Mouse (Mus musculus) heart, embryonic 14.5 days (tissue): Measurements from ENCODE around the gene Angptl8. TPM values are rescaled to one million over a fixed set of nuclear protein-coding genes. Genes with fewer than 3 reads are reported as not detected.

Source experiments
- ATAC-seq: fragments of 200-750 bp; cut with Nextera tagmentation; 2 replicates; pipeline ENCODE4 v1.8.0; 2017; ENCODE audit warnings: low read depth, moderate TSS enrichment; ENCODE audit not compliant: insufficient number of reproducible peaks, insufficient read depth, low FRiP score
- H3K27ac ChIP-seq, 2 experiments: fragments of 200-500 bp in 1 of 2; fragments of 300-500 bp in 1 of 2; sonication (generic) in 1 of 2; replicated peaks in 1 of 2; 2 replicates each; pipeline ENCODE4 v1.5.1; 2012 to 2014; ENCODE audit warnings: low read depth in 2 of 2, low read length in 2 of 2, control low read depth in 1 of 2, mild to moderate bottlenecking in 1 of 2, mixed read lengths in 1 of 2; ENCODE audit not compliant: control insufficient read depth in 1 of 2, insufficient read depth in 1 of 2
- H3K27me3 ChIP-seq: fragments of 300-500 bp; sonication (generic); 2 replicates; pipeline ENCODE4 v1.6.1; 2014; ENCODE audit warnings: mild to moderate bottlenecking, low read length, control low read depth; ENCODE audit not compliant: control insufficient read depth, insufficient read depth
- H3K36me3 ChIP-seq: fragments of 300-500 bp; sonication (generic); 2 replicates; pipeline ENCODE4 v1.6.1; 2014; ENCODE audit warnings: mild to moderate bottlenecking, control low read depth, low read length, mixed read lengths; ENCODE audit not compliant: control insufficient read depth, insufficient read depth
- H3K4me1 ChIP-seq, 2 experiments: fragments of 200-500 bp in 1 of 2; fragments of 300-500 bp in 1 of 2; sonication (generic) in 1 of 2; 2 replicates each; pipeline ENCODE4 v1.6.1; 2012 to 2014; ENCODE audit warnings: low read length in 2 of 2, control low read depth in 1 of 2, mixed read lengths in 1 of 2; ENCODE audit not compliant: control insufficient read depth in 2 of 2, insufficient read depth in 2 of 2
- H3K4me2 ChIP-seq: fragments of 300-500 bp; sonication (generic); 2 replicates; pipeline ENCODE4 v1.6.1; 2014; ENCODE audit warnings: mild to moderate bottlenecking, low read length
- H3K4me3 ChIP-seq, 2 experiments: fragments of 200-500 bp in 1 of 2; fragments of 300-500 bp in 1 of 2; sonication (generic) in 1 of 2; 2 replicates each; pipeline ENCODE4 v1.5.1; 2012 to 2014; ENCODE audit warnings: low read length in 2 of 2, mild to moderate bottlenecking in 2 of 2, control low read depth in 1 of 2, low read depth in 1 of 2, moderate library complexity in 1 of 2; ENCODE audit not compliant: control insufficient read depth in 1 of 2, insufficient read depth in 1 of 2
- H3K9ac ChIP-seq: fragments of 300-500 bp; sonication (generic); 2 replicates; pipeline ENCODE4 v1.6.1; 2014; ENCODE audit warnings: mild to moderate bottlenecking, low read length
- H3K9me3 ChIP-seq: fragments of 300-500 bp; sonication (generic); 2 replicates; pipeline ENCODE4 v1.6.1; 2016; ENCODE audit warnings: low read length, control low read depth; ENCODE audit not compliant: control insufficient read depth
- WGBS: fragments of 180-500 bp; shearing (Covaris S2); extraction: QIAGEN DNeasy Blood & Tissue Kit; methylation state at CpG from one replicate; pipeline ENCODE4 v1.1.7; 2014; 5-methylcytosine and 5-hydroxymethylcytosine counted together
- polyA plus RNA-seq: library from polyadenylated mRNA; unstranded; fragments of >200 nt; fragmentation: Nextera tagmentation; extraction: Ambion mirVana; gene quantifications from 2 replicates; pipeline ENCODE4 v1.2.1, GENCODE M21; 2014

Gene Angptl8
- polyA plus RNA-seq, 1 experiment from 2014 or later = 1.4 TPM

DNA sequence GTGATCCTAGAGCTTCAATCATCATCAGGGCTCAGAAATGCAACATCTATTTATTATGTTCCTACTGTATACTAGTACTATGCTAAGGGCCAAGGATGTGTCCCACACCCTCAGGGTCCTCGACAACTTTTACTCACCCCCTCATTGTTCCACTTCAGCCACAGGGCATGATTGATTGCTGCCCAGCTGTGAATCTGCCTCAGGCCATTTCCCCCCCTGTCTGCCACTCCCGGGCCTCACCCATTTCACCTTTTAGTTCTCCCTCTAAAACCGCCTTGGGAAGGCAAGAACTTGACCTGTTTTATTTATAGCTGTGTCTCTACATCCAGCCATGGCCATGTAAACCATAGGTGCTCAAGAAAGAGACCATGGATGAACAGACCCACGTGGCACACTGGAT is 11.4 kb upstream of the Angptl8 start:
- Histone ChIP-seq H3K4me2 (no peak overlapping the region), H3K4me1 (no peaks in the 10 kb centered on the region), H3K36me3 (peaks cover 72% of the 10 kb centered on the region), H3K27ac (no peak overlapping the region), H3K9me3 (no peaks in the 10 kb centered on the region), H3K27me3 (no peaks in the 10 kb centered on the region), H3K9ac (no peak overlapping the region), H3K4me3 (no peak overlapping the region)
- no peak for ATAC-seq
- 73% methylated on average over 4 of the region's 4 CpGs for WGBS

DNA sequence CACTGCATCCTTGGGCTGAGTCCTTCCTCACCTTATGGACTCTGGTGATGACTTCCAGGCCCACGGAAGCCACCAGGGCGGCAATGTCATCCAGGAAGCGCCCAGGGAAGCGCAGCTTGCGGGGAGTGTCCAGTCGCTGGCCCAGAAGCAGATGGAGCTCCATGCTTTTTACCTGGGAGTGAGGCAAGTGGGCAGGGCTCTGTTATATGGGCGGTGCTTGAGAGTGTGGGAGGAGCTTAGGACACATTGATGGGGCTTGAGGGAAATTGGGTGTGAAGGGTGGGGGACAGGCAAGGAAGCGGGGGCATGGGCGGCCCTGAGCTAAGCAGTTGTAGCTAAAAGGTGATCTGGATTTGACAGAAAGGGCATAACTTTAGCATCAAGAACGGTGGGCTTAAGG is 10.9 kb upstream of the Angptl8 start:
- Histone ChIP-seq H3K36me3 (peaks cover 72% of the 10 kb centered on the region), H3K9me3 (no peaks in the 10 kb centered on the region), H3K27ac (no peak overlapping the region), H3K4me3 (no peak overlapping the region), H3K9ac (no peak overlapping the region), H3K27me3 (no peaks in the 10 kb centered on the region), H3K4me1 (no peaks in the 10 kb centered on the region), H3K4me2 (no peak overlapping the region)
- ATAC-seq = no peak
- WGBS = 58% methylated on average over 10 of the region's 10 CpGs

DNA sequence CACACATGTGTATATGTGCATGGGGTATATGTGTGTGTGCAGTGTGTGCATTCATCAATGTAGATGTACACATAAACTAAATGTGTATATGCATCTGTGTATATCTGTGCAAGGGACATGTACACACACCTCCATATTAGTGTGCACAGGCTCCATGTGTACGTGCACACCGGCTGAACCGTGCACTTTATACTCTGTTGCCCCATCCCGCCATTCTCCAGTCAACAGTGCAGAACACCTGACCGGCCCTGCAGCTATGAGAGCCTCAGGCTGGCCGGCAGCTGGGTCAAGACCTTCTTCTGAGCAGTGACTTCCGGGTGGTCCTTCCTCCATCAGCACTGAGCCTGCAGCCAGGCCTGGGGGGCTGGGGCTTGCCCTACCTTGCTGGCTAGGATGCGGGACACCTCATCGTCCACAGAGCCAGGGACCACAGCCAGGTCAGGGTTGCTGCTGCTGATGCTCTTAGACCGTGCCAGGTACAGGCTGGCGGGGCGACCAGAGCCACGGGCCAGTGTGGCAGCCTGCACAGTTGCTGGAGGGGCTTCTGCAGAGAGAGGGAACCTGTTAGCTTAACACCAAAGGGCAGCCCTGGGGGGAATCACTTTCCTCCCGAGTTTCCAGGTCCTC is 5.4 kb upstream of the Angptl8 start:
- whole genome bisulfite sequencing = 91% methylated on average over 14 of the region's 14 CpGs
- no peak for ATAC-seq
- Histone ChIP-seq H3K4me3 (no peak overlapping the region), H3K27ac (no peak overlapping the region), H3K4me2 (no peak overlapping the region), H3K27me3 (no peaks in the 10 kb centered on the region), H3K9me3 (no peaks in the 10 kb centered on the region), H3K4me1 (no peaks in the 10 kb centered on the region), H3K36me3 (peaks cover 73% of the 10 kb centered on the region), H3K9ac (no peak overlapping the region)

DNA sequence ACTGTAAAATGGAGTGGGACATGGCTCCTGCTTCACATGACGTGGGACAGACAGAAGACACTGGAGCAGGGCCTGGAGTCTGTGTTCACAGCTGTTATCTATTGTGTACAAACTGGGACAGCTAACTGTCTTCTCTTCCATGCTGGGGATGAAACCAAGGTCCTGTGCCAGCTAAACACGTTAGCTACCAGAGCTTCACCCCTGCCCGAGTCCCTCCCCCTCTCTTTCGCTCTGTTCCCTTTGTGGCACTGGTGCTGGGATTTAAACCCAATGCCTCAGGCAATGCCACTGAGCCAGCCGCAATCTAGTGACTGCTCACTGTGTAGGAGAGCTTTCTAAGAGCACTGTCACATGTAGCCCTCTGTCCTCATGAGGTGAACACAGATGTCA is 4.9 kb upstream of the Angptl8 start:
- Histone ChIP-seq H3K27ac (no peak overlapping the region), H3K27me3 (no peaks in the 10 kb centered on the region), H3K4me3 (no peak overlapping the region), H3K4me2 (no peak overlapping the region), H3K9me3 (no peaks in the 10 kb centered on the region), H3K9ac (no peak overlapping the region), H3K36me3 (peaks cover 73% of the 10 kb centered on the region), H3K4me1 (no peaks in the 10 kb centered on the region)
- 82% methylated on average over 5 of the region's 5 CpGs for WGBS
- no peak for ATAC-seq

DNA sequence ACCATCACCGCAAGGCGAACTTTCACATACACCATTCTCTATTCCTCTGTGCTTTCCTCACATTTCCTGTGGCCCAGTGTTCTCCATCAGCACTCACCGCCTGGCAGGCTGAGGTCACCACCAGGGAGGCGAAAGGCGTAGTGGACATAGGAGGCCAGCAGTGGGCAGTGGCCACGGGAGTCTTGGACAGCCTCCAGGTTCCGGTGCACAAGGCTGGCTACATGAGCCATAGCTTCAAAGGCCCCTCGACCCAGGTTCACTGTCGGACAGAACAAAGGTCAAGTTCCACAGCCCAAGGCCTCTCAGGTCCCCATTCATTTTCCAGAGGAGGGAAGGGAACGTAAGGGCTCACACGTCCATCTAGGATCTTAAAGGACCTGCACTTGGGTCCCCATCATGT is 4.4 kb upstream of the Angptl8 start:
- Histone ChIP-seq H3K9me3 (no peaks in the 10 kb centered on the region), H3K4me1 (no peaks in the 10 kb centered on the region), H3K36me3 (peaks cover 74% of the 10 kb centered on the region), H3K27ac (no peak overlapping the region), H3K9ac (no peak overlapping the region), H3K4me2 (no peak overlapping the region), H3K27me3 (no peaks in the 10 kb centered on the region), H3K4me3 (no peak overlapping the region)
- 84% methylated on average over 11 of the region's 11 CpGs for WGBS
- ATAC-seq = no peak

DNA sequence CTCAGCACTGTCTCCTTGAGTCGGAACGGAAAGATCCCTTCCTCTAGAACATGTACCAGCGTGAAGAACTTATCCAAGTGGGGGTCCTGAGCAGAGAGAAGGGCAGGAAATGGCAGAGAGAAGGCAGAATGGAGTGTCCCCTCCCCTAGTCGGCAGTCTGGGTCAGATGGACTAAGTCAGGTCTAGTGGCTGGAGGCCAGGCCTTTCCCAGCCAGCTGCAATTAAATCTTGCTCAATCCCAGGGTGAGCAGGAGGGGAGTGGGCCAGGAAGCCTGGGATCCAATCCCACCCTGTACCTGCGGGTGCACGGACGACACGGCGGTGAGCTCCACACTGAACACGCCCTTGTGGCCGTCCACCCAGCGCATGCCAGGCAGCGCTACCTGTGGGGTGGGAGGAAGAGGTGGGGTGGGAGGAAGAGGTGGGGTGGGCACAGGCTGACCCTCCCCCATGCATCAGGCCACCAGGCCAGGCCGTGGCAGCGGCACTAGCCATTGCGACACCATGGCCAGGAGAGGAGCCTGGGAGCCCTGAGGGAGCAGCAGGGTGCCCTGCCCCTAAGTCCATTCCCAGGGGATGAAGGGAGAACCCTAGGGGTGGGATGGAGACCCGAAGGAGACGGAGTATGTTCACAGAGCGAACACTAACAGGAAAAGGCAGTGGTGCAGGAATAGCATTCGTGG is 3.6 kb upstream of the Angptl8 start:
- 90% methylated on average over 20 of the region's 20 CpGs for WGBS
- Histone ChIP-seq H3K27ac (no peak overlapping the region), H3K4me1 (no peaks in the 10 kb centered on the region), H3K36me3 (peaks cover 74% of the 10 kb centered on the region), H3K4me3 (no peak overlapping the region), H3K9ac (no peak overlapping the region), H3K27me3 (no peaks in the 10 kb centered on the region), H3K9me3 (no peaks in the 10 kb centered on the region), H3K4me2 (no peak overlapping the region)
- no peak for ATAC-seq

DNA sequence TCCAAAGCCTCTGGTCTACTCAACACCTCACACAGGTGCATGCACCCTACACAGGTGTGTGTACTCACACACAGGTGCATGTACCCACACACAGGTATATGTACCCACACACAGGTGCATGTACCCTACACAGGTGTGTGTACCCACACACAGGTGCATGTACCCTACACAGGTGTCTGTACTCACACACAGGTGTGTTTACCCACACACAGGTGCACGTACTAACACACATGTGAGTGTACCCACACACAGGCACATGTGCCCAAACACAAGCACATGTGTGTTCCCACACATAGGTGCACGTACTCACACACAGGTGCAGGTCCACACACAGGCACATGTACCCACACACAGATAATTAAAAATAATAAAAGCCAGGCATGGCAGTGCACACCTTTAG is 2.4 kb downstream of the Angptl8 start:
- no peaks in the 10 kb centered on the region for H3K27me3 ChIP-seq
- H3K4me3 ChIP-seq = no peak overlapping the region
- no peak for ATAC-seq
- no peak overlapping the region for H3K4me2 ChIP-seq
- H3K27ac ChIP-seq = no peak overlapping the region
- H3K9ac ChIP-seq = no peak overlapping the region
- H3K4me1 ChIP-seq = peaks cover 2 to 7% of the 10 kb centered on the region in 2 experiments; a peak in 2 of 4 replicates
- 93% methylated on average over 2 of the region's 2 CpGs for WGBS
- no peaks in the 10 kb centered on the region for H3K9me3 ChIP-seq
- H3K36me3 ChIP-seq = peaks cover 76% of the 10 kb centered on the region
